Mouse (Mus musculus) hindbrain, embryonic 16.5 days (tissue): ENCODE results near the gene Oaz2. TPM values are rescaled to one million over a fixed set of nuclear protein-coding genes. Genes with fewer than 3 reads are reported as not detected.
A peak's percentile ranks its signal among the peaks of the same experiment; 100 is the strongest.

Experiments used
- ATAC-seq: fragments of 200-750 bp; cut with Nextera tagmentation; 2 replicates; pipeline ENCODE4 v1.8.0; 2017; ENCODE audit warnings: moderate TSS enrichment, moderate library complexity
- H3K27ac ChIP-seq: fragments of 300-500 bp; sonication (generic); 2 replicates; pipeline ENCODE4 v1.5.1; 2014; ENCODE audit warnings: low read depth, mild to moderate bottlenecking, control low read depth, low read length, moderate library complexity
- H3K27me3 ChIP-seq: fragments of 300-500 bp; sonication (generic); replicated peaks from 2 replicates; pipeline ENCODE4 v1.6.1; 2014; ENCODE audit warnings: low read length; ENCODE audit not compliant: control insufficient read depth, insufficient read depth
- H3K36me3 ChIP-seq: fragments of 300-500 bp; sonication (generic); 2 replicates; pipeline ENCODE4 v1.6.1; 2014; ENCODE audit warnings: mild to moderate bottlenecking, low read length, moderate library complexity, mixed read lengths; ENCODE audit not compliant: control insufficient read depth, insufficient read depth
- H3K4me1 ChIP-seq: fragments of 300-500 bp; sonication (generic); 2 replicates; pipeline ENCODE4 v1.6.1; 2014; ENCODE audit warnings: low read depth, low read length; ENCODE audit not compliant: control insufficient read depth, insufficient read depth
- H3K4me2 ChIP-seq: fragments of 300-500 bp; sonication (generic); 2 replicates; pipeline ENCODE4 v1.6.1; 2014; ENCODE audit warnings: mild to moderate bottlenecking, low read length, control low read depth, moderate library complexity
- H3K4me3 ChIP-seq: fragments of 300-500 bp; sonication (generic); 2 replicates; pipeline ENCODE4 v1.5.1; 2014; ENCODE audit warnings: mild to moderate bottlenecking, low read length, control low read depth, moderate library complexity
- H3K9ac ChIP-seq: fragments of 300-500 bp; sonication (generic); 2 replicates; pipeline ENCODE4 v1.6.1; 2014; ENCODE audit warnings: low read depth, mild to moderate bottlenecking, control low read depth, low read length, moderate library complexity
- H3K9me3 ChIP-seq: fragments of 300-500 bp; sonication (generic); 2 replicates; pipeline ENCODE4 v1.6.1; 2014; ENCODE audit warnings: mild to moderate bottlenecking, low read length, moderate library complexity; ENCODE audit not compliant: control insufficient read depth
- WGBS: fragments of 180-500 bp; shearing (Covaris S2); extraction: QIAGEN DNeasy Blood & Tissue Kit; methylation state at CpG from one replicate; pipeline ENCODE4 v1.1.7; 2014; 5-methylcytosine and 5-hydroxymethylcytosine counted together
- polyA plus RNA-seq: library from polyadenylated mRNA; unstranded; fragments of >200 nt; fragmentation: Nextera tagmentation; extraction: Ambion mirVana; gene quantifications from 2 replicates; pipeline ENCODE4 v1.2.1, GENCODE M21; 2015

The Oaz2 gene
- 419 and 449 TPM in 2 replicates for polyA plus RNA-seq

DNA sequence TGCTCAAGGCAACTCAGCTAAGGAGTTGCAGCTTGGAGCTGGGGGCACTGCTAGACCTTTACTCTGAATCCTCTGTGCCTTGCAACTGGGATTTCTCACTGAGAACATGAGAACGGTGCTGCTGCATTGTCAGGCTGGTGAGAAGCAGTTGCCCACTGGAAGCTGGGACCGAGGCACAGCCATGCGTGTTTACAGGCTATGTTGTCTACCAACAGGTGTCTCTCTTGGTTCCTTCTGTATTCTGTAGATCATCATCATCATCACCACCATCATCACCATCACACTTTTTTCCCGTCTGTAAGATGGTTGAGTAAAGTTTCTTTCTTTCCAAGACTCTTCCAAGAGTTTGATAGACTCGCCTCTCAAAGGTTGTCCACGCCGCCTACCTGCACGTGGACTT lies at the start of gene Oaz2:
TSS of gene Oaz2 (plus strand) at position 301 of the 400 bp plus-strand sequence.
- Histone ChIP-seq H3K4me1 (no peaks in the 10 kb centered on the region), H3K4me3 (no peak within 1 kb of the TSS), H3K27ac (no peak within 1 kb of the TSS), H3K36me3 (no peaks in the 10 kb centered on the region), H3K4me2 (no peak within 1 kb of the TSS), H3K9me3 (no peaks in the 10 kb centered on the region), H3K9ac (no peak within 1 kb of the TSS), H3K27me3 (no peaks in the 10 kb centered on the region)
- ATAC-seq: no peak
- 96% methylated on average over 8 of the region's 8 CpGs for WGBS

DNA sequence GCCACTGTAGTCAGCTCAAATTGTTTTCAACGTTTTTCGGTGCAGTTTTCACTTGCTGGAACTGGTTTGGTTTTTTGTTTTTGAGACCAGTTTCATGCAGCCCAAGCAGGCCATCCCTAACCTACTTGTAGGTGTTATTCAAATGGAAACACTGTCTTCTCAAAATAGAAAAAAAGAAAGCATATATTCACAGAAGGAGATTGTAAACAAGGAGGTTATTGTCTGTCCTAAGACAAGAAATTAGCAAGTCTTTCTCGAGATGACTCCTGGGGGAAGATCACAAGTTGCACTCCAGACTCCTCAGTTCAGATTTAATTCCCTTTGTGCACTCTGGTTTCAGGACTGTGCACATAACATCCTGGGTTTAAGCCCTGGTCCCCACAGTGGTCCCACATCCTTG lies 48.5 kb upstream of the Oaz2 start:
- ATAC-seq: no peak
- no peaks in the 10 kb centered on the region for H3K9me3 ChIP-seq
- 57% methylated on average over 3 of the region's 3 CpGs for WGBS

DNA sequence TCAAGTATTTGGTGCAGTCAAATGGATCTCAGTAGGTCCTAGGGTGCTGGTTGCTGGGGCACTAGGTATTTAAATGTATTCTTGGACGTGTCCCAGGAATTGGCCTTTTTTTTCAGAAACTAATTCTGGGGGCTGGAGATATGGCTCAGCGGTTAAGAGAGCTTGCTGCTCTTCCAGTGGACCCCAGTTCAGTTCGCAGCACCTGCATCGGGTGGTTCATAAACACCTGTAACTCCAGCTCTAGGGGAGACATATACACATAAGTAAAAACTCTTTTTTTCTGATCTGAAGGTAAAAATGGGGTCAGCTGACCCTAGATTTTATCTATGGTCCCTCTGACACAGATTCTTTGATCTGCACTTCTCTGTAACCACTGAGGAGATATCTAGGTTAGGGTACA lies 46.6 kb upstream of the Oaz2 start:
- H3K36me3 ChIP-seq: no peaks in the 10 kb centered on the region
- H3K4me2 ChIP-seq: no peak overlapping the region
- H3K9ac ChIP-seq: no peak overlapping the region
- no peaks in the 10 kb centered on the region for H3K9me3 ChIP-seq
- WGBS: 93% methylated on average over 4 of the region's 4 CpGs
- no peaks in the 10 kb centered on the region for H3K4me1 ChIP-seq
- H3K27me3 ChIP-seq: no peaks in the 10 kb centered on the region
- H3K4me3 ChIP-seq: no peak overlapping the region
- H3K27ac ChIP-seq: no peak overlapping the region
- no peak for ATAC-seq

More for the DNA sequence above, 48.5 kb upstream of the Oaz2 start:
- Histone ChIP-seq H3K27me3 (no peaks in the 10 kb centered on the region), H3K4me2 (no peak overlapping the region), H3K9ac (no peak overlapping the region), H3K4me1 (no peaks in the 10 kb centered on the region), H3K4me3 (no peak overlapping the region), H3K36me3 (no peaks in the 10 kb centered on the region), H3K27ac (no peak overlapping the region)

DNA sequence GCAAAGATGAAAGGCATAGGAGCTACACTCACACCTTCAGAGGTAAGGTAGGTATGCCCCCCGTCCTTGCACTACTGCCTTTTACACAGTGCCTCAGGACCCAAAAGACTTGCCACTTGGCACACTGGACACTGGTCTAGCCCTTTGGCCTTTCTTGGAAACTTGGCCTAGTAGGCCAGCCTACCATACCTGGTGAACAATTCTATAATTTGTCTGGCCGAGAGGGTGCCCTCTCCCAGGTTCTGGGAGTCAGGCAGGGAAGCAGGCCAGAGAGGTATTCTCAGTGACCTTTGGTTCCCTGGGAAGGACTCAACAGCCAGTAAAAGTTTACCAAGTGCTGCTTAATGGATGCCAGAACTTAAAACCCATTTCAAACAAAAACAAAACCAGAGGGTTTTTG lies 46.1 kb upstream of the Oaz2 start:
- no peak for ATAC-seq
- Histone ChIP-seq H3K4me1 (no peaks in the 10 kb centered on the region), H3K36me3 (no peaks in the 10 kb centered on the region), H3K27me3 (no peaks in the 10 kb centered on the region), H3K27ac (no peak overlapping the region), H3K9ac (no peak overlapping the region), H3K4me2 (no peak overlapping the region), H3K4me3 (no peak overlapping the region), H3K9me3 (no peaks in the 10 kb centered on the region)
- 81% methylated on average over 2 of the region's 2 CpGs for WGBS

DNA sequence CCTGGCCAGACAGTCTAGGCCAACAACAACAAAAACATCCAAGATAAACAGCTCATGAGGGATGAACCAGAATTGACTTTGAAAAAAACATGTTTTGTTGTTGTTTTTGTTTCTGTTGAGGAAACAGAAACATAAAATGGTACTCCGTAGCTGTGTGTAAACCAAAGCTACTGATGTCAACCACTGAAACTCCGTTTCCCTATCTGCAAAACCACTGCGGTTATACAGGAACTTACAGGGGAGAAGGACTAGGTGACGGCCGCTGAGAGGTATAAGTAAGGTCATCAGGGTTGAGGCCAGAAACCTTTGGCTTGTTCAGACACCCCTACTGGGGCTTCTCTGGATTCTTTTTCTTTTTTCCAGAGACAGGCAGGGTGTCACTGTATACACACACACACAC lies 45.0 kb upstream of the Oaz2 start:
- Histone ChIP-seq H3K9ac (no peak overlapping the region), H3K4me1 (no peaks in the 10 kb centered on the region), H3K4me2 (no peak overlapping the region), H3K9me3 (no peaks in the 10 kb centered on the region), H3K27me3 (0 out of 2 replicates have a peak, but pooled peaks cover 5% of the 10 kb centered on the region), H3K4me3 (no peak overlapping the region), H3K27ac (no peak overlapping the region), H3K36me3 (no peaks in the 10 kb centered on the region)
- 92% methylated on average over 5 of the region's 5 CpGs for WGBS
- no peak for ATAC-seq

DNA sequence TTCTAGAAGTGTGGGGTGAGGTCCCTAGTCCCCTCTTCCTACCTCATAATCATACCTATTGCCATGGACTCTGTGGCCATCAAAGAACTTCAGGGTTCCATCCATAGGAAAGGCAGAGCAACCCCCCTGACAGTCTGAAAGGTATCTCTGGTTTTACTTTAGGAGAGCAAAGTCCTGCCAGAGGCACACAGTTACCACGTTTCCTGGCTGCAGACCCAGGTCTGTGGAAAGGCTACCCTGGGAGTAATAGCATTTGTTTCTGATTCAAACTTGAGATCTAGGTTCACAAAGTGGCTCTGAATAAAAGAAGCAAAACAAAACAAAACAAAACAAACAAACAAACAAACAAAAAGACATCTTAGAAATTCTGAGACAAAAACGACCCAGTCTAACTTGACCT lies 43.5 kb upstream of the Oaz2 start:
- peaks cover 11% of the 10 kb centered on the region for H3K27me3 ChIP-seq
- H3K9ac ChIP-seq: no peak overlapping the region
- no peak overlapping the region for H3K4me2 ChIP-seq
- no peak for ATAC-seq
- 76% methylated on average over 2 of the region's 2 CpGs for WGBS
- no peak overlapping the region for H3K27ac ChIP-seq
- H3K4me1 ChIP-seq: peaks cover 5% of the 10 kb centered on the region
- H3K9me3 ChIP-seq: no peaks in the 10 kb centered on the region
- H3K36me3 ChIP-seq: no peaks in the 10 kb centered on the region
- H3K4me3 ChIP-seq: no peak overlapping the region

DNA sequence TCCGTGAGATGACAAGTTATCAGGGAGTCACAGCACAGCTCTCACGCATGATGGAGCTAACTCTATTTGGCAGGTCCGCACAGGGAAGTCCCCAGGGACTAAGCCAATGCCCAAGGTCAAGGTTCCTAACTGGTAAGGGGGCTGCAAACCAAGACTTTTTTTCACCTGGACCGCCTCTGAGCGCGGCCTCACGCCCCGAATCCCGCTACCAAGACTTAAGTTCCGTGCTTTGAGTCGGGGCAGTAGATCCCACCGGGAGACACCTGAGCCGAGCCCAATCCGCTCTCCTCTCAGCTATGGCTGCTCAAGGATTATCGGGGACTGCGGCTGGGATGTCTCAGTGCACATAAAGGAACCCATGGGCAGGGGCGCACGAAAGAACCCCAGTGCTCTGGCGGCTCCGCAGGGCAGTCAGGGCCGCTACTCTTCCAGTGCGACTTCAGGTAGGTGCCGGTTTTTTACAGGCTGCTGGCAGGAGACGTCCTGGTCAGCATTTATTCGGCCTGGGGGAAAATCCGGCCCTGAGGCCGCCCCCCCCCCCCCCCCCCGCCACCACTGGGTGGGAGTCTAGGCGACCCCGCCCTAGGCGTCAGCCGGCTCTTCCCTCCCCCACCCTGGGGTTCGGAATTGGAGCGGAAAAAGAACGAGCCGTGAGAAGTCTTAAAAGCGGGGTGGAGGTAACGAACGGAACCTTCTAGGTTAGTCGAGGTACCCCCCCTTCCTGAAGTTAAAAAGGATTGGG lies 38.6 kb upstream of the Oaz2 start, which contains the start of gene Rbpms2:
TSS of gene Rbpms2 (plus strand) at position 624 of the 742 bp plus-strand sequence.
- Histone ChIP-seq H3K4me2 (peak within 1 kb of the TSS; percentile 97), H3K4me1 (peaks cover 13% of the 10 kb centered on the region), H3K4me3 (peak within 1 kb of the TSS; percentile 69), H3K27ac (peak within 1 kb of the TSS; percentile 5; the same call in 1 of the 2 replicates), H3K9ac (peak within 1 kb of the TSS; percentile 67), H3K36me3 (no peaks in the 10 kb centered on the region), H3K27me3 (peaks cover 18% of the 10 kb centered on the region), H3K9me3 (no peaks in the 10 kb centered on the region)
- ATAC-seq: no peak
- under 1% methylated on average over 33 of the region's 40 CpGs for WGBS

DNA sequence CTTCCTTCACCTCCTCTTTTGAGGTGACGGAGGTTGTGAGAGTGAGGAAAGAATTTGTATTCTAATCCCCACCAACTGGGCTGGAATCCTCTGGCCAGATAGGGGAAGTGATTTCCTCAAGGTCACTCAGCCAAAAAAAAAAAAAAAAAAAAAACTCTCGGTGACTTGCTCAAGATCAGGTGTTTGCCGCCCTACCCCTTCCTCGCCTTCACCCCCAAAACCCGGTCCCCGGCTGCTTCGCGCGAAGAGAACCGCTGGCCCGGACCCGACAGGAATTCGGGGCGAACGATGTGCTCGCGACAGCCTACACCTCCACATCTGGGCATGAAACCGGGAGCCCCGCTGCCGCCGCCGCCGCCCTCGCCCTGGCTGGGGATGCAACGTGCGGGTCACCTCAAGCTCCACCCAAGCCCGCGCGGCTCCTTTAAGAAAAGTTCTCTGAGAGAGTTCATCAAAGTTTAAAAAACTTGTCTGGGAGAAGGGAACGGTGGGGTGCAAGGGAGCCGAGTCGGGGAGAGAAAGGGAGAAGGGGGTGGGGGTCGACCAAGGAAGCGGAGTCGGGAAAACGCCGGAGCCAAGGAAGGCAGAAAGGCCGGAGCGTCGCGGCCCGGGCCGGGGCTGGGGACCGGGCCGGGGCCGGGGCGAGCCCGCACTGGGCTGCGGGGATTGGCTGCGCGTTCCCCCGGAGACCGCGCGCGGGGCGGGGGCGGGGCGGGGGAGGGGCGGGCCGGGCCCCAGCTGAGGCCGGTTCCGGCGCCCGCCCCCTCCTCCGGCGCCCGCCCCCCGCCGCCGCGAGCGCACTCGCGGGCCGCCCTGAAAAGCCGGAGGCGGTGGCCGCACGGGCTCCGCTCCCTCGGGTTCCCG lies 37.8 kb upstream of the Oaz2 start:
- Histone ChIP-seq H3K27ac (peak overlapping the region; percentile 5; the same call in 1 of the 2 replicates), H3K27me3 (peaks cover 18% of the 10 kb centered on the region), H3K36me3 (no peaks in the 10 kb centered on the region), H3K4me2 (peak overlapping the region; percentile 97), H3K9ac (peak overlapping the region; percentile 67), H3K9me3 (no peaks in the 10 kb centered on the region), H3K4me3 (peak overlapping the region; percentile 69), H3K4me1 (peaks cover 13% of the 10 kb centered on the region)
- 2% methylated on average over 45 of the region's 83 CpGs for WGBS
- peak; percentile 91 for ATAC-seq
